Mouse (Mus musculus): Measurements from ENCODE around the gene Osr1.

GRCm38 (mm10) chr12:9571276-9571940 is 1.5 kb downstream of the Osr1 start:
- TF ChIP-seq GATA1 (IDR thresholded peaks at IDR 0.05; ENCODE audit: borderline replicate concordance, low read length) (no peak), FLI1 (IDR thresholded peaks at IDR 0.05; ENCODE audit: low read length) (no peak)
